Mouse (Mus musculus) midbrain, embryonic 13.5 days (tissue): Measurements from ENCODE around the gene Spr. TPM values are rescaled to one million over a fixed set of nuclear protein-coding genes. Genes with fewer than 3 reads are reported as not detected.
"Not testable (repeated sequence)": the region's sequence is repeated elsewhere in the genome, so short reads cannot be mapped to it uniquely, and the experiment has no call there.

ENCODE experiments used
- ATAC-seq: fragments of 200-750 bp; cut with Nextera tagmentation; 2 replicates; pipeline ENCODE4 v1.8.0; 2017; ENCODE audit warnings: mild to moderate bottlenecking, moderate TSS enrichment, moderate library complexity
- H3K27ac ChIP-seq: fragments of 300-500 bp; sonication (generic); 2 replicates; pipeline ENCODE4 v1.5.1; 2015; ENCODE audit warnings: inconsistent platforms, mild to moderate bottlenecking, moderate library complexity
- H3K27me3 ChIP-seq: fragments of 300-500 bp; sonication (generic); 2 replicates; pipeline ENCODE4 v1.6.1; 2015; ENCODE audit warnings: mild to moderate bottlenecking, inconsistent platforms
- H3K36me3 ChIP-seq: fragments of 300-500 bp; sonication (generic); 2 replicates; pipeline ENCODE4 v1.6.1; 2015; ENCODE audit warnings: mild to moderate bottlenecking, inconsistent platforms
- H3K4me1 ChIP-seq: fragments of 300-500 bp; sonication (generic); replicated peaks from 2 replicates; pipeline ENCODE4 v1.6.1; 2015; ENCODE audit warnings: inconsistent platforms
- H3K4me2 ChIP-seq: fragments of 300-500 bp; sonication (generic); replicated peaks from 2 replicates; pipeline ENCODE4 v1.6.1; 2015; ENCODE audit warnings: moderate library complexity, mild to moderate bottlenecking, inconsistent platforms
- H3K4me3 ChIP-seq: fragments of 300-500 bp; sonication (generic); replicated peaks from 2 replicates; pipeline ENCODE4 v1.5.1; 2015; ENCODE audit warnings: mild to moderate bottlenecking, inconsistent platforms
- H3K9ac ChIP-seq: fragments of 300-500 bp; sonication (generic); replicated peaks from 2 replicates; pipeline ENCODE4 v1.6.1; 2015; ENCODE audit warnings: mild to moderate bottlenecking, inconsistent platforms
- H3K9me3 ChIP-seq: fragments of 300-500 bp; sonication (generic); 2 replicates; pipeline ENCODE4 v1.6.1; 2016; ENCODE audit warnings: mild to moderate bottlenecking, inconsistent platforms
- WGBS: fragments of 180-500 bp; shearing (Covaris S2); methylation state at CpG from one replicate; pipeline ENCODE4 v1.1.7; 2015; 5-methylcytosine and 5-hydroxymethylcytosine counted together
- polyA plus RNA-seq: library from polyadenylated mRNA; unstranded; fragments of >200 nt; fragmentation: Nextera tagmentation; extraction: Ambion mirVana; gene quantifications from 2 replicates; pipeline ENCODE4 v1.2.1, GENCODE M21; 2015

The Spr gene
- polyA plus RNA-seq, 1 experiment from 2014 or later, result 22.2 TPM

- peak; percentile 60 for ATAC-seq
- H3K4me3 ChIP-seq, result peak overlapping the region; percentile 46
- WGBS, result under 1% methylated on average over 34 of the region's 34 CpGs
- peaks cover 12% of the 10 kb centered on the region for H3K4me1 ChIP-seq
- H3K36me3 ChIP-seq, result no peaks in the 10 kb centered on the region
- peak overlapping the region; percentile 80 for H3K4me2 ChIP-seq
- no peaks in the 10 kb centered on the region for H3K27me3 ChIP-seq
- H3K9ac ChIP-seq, result peak overlapping the region; percentile 70
- H3K9me3 ChIP-seq, result no peaks in the 10 kb centered on the region
- no peak overlapping the region; the same call in 1 of the 2 replicates for H3K27ac ChIP-seq
These were observed 17.4 kb upstream of the Spr start for GRCm38 (mm10) chr6:85154861-85155528.

- peak; percentile 60 for ATAC-seq
- 1% methylated on average over 9 of the region's 9 CpGs for WGBS
- Histone ChIP-seq H3K27me3 (no peaks in the 10 kb centered on the region), H3K4me1 (peaks cover 12% of the 10 kb centered on the region), H3K4me2 (no peak overlapping the region), H3K4me3 (no peak overlapping the region), H3K27ac (no peak overlapping the region), H3K36me3 (no peaks in the 10 kb centered on the region), H3K9ac (no peak overlapping the region), H3K9me3 (no peaks in the 10 kb centered on the region)
These were observed 16.5 kb upstream of the Spr start for GRCm38 (mm10) chr6:85153970-85154540.

GRCm38 (mm10) chr6:85150386-85150785 is 12.8 kb upstream of the Spr start:
- no peaks in the 10 kb centered on the region for H3K9me3 ChIP-seq
- ATAC-seq, result no peak
- no peaks in the 10 kb centered on the region for H3K36me3 ChIP-seq
- no peak overlapping the region for H3K27ac ChIP-seq
- H3K9ac ChIP-seq, result no peak overlapping the region
- H3K4me2 ChIP-seq, result no peak overlapping the region
- H3K27me3 ChIP-seq, result no peaks in the 10 kb centered on the region
- no peak overlapping the region for H3K4me3 ChIP-seq
- WGBS, result 88% methylated on average over 3 of the region's 3 CpGs
- H3K4me1 ChIP-seq, result peaks cover 9% of the 10 kb centered on the region

- Histone ChIP-seq H3K27me3 (peaks cover 3% of the 10 kb centered on the region; the same call in 1 of the 2 replicates), H3K4me2 (no peak overlapping the region), H3K27ac (no peak overlapping the region), H3K4me3 (no peak overlapping the region), H3K4me1 (no peaks in the 10 kb centered on the region), H3K9me3 (no peaks in the 10 kb centered on the region), H3K36me3 (no peaks in the 10 kb centered on the region), H3K9ac (no peak overlapping the region)
- 73% methylated on average over 3 of the region's 3 CpGs for WGBS
- no peak for ATAC-seq
These were observed 10.1 kb upstream of the Spr start for GRCm38 (mm10) chr6:85147636-85148035.

GRCm38 (mm10) chr6:85144466-85144865 is 6.9 kb upstream of the Spr start:
- Histone ChIP-seq H3K4me2 (no peak overlapping the region), H3K27ac (no peak overlapping the region), H3K9me3 (no peaks in the 10 kb centered on the region), H3K9ac (no peak overlapping the region), H3K36me3 (no peaks in the 10 kb centered on the region), H3K27me3 (peaks cover 3% of the 10 kb centered on the region; the same call in 1 of the 2 replicates), H3K4me3 (no peak overlapping the region), H3K4me1 (no peaks in the 10 kb centered on the region)
- no peak for ATAC-seq
- WGBS, result 72% methylated on average over 3 of the region's 3 CpGs

GRCm38 (mm10) chr6:85141013-85141412 is 3.4 kb upstream of the Spr start:
- H3K36me3 ChIP-seq, H3K4me1 ChIP-seq, H3K4me2 ChIP-seq, H3K27ac ChIP-seq, H3K9ac ChIP-seq, H3K9me3 ChIP-seq, H3K4me3 ChIP-seq, H3K27me3 ChIP-seq, ATAC-seq: not testable (repeated sequence)
- 12% methylated on average over 6 of the region's 7 CpGs for WGBS

GRCm38 (mm10) chr6:85139534-85139933 is 2.0 kb upstream of the Spr start:
- Histone ChIP-seq H3K27ac (no peak overlapping the region), H3K27me3 (peaks cover 3% of the 10 kb centered on the region; the same call in 1 of the 2 replicates), H3K4me3 (no peak overlapping the region), H3K4me1 (peaks cover 5% of the 10 kb centered on the region; the same call in 1 of the 2 replicates), H3K9me3 (no peaks in the 10 kb centered on the region), H3K4me2 (no peak overlapping the region), H3K9ac (no peak overlapping the region), H3K36me3 (no peaks in the 10 kb centered on the region)
- WGBS, result 90% methylated on average over 2 of the region's 2 CpGs
- ATAC-seq, result no peak

GRCm38 (mm10) chr6:85136784-85137183 is 782 bp downstream of the Spr start:
- H3K9me3 ChIP-seq, H3K27ac ChIP-seq, H3K4me1 ChIP-seq, H3K36me3 ChIP-seq, H3K27me3 ChIP-seq: not testable (repeated sequence)
- Histone ChIP-seq H3K4me3 (peak overlapping the region; percentile 73), H3K9ac (peak overlapping the region; percentile 80; the same call in 1 of the 2 replicates), H3K4me2 (peak overlapping the region; percentile 71)
- peak; percentile 49 for ATAC-seq
- 66% methylated on average over 7 of the region's 7 CpGs for WGBS

GRCm38 (mm10) chr6:85132794-85133193 is 4.8 kb downstream of the Spr start:
- not testable (repeated sequence) for H3K27ac ChIP-seq, H3K4me2 ChIP-seq, H3K9ac ChIP-seq, H3K27me3 ChIP-seq, H3K4me1 ChIP-seq, H3K9me3 ChIP-seq, ATAC-seq, H3K36me3 ChIP-seq, H3K4me3 ChIP-seq
- 34% methylated on average over 3 of the region's 3 CpGs for WGBS

GRCm38 (mm10) chr6:85132237-85132636 is 5.3 kb downstream of the Spr start:
- not testable (repeated sequence) for H3K4me3 ChIP-seq, H3K4me1 ChIP-seq, H3K9me3 ChIP-seq, H3K27me3 ChIP-seq, H3K4me2 ChIP-seq, H3K36me3 ChIP-seq, H3K9ac ChIP-seq, H3K27ac ChIP-seq, ATAC-seq
- WGBS, result 93% methylated on average over 3 of the region's 3 CpGs

GRCm38 (mm10) chr6:85131673-85132072 is 5.9 kb downstream of the Spr start:
- Histone ChIP-seq H3K9ac (no peak overlapping the region), H3K27me3 (peaks cover 11% of the 10 kb centered on the region), H3K27ac (no peak overlapping the region), H3K4me2 (no peak overlapping the region), H3K4me3 (no peak overlapping the region), H3K36me3 (no peaks in the 10 kb centered on the region), H3K4me1 (peaks cover 2% of the 10 kb centered on the region; the same call in 1 of the 2 replicates), H3K9me3 (no peaks in the 10 kb centered on the region)
- WGBS, result 3% methylated on average over 4 of the region's 4 CpGs
- 0 out of 2 replicates have a peak, but pooled peaks have one; percentile 53 for ATAC-seq

GRCm38 (mm10) chr6:85117545-85118511 is 19.7 kb downstream of the Spr start:
- ATAC-seq, result peak; percentile 50; the same call in 1 of the 2 replicates
- WGBS, result 50% methylated on average over 11 of the region's 11 CpGs
- H3K27me3 ChIP-seq, H3K4me2 ChIP-seq, H3K27ac ChIP-seq, H3K36me3 ChIP-seq, H3K4me3 ChIP-seq, H3K4me1 ChIP-seq, H3K9ac ChIP-seq, H3K9me3 ChIP-seq: not testable (repeated sequence)
